Mouse (Mus musculus) embryo, embryonic 10.5 days (tissue): Measurements from ENCODE around the gene Tvp23b.

Source experiments
- DNase-seq: peaks from one replicate; pipeline ENCODE4 v3.0.0-alpha.2; 2015; ENCODE audit warnings: low spot score

Tvp23b gene

GRCm38 (mm10) chr11:62901699-62902323 lies 22.6 kb downstream of the Tvp23b start:
- peak; percentile 92 for DNase-seq

DNA sequence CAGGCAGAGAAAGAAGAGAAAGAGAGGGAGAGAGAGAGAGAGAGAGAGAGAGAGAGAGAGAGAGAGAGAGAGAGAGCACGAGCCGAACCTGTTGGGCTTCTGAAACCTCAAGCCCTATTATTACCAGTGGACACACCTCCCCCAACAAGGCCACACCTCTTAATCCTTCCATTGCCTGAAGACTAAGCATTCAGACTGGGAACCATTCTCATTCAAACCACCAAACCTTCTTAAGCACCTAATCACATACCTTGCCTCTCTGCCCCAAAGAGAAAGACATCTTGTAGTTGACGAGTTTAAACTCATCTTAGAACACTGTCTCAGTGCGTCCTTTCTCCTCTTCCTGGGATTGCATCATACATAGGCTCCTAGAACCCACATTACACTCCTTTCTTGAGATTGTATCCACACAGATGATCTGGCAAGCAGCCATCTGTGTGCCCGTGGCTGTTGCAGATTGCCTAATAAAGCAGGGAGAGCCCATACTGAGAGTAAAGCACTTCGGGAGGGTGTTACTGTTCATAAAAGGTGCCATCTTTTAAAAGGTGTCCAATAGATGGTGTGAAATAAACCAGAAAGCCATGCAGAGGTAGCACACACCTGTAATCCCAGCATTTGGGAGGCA lies 24.7 kb downstream of the Tvp23b start:
- no peak for DNase-seq

GRCm38 (mm10) chr11:62909720-62910306 lies 30.6 kb downstream of the Tvp23b start:
- DNase-seq: no peak

GRCm38 (mm10) chr11:62911362-62911761 lies 32.1 kb downstream of the Tvp23b start:
- DNase-seq: peak; percentile 22

DNA sequence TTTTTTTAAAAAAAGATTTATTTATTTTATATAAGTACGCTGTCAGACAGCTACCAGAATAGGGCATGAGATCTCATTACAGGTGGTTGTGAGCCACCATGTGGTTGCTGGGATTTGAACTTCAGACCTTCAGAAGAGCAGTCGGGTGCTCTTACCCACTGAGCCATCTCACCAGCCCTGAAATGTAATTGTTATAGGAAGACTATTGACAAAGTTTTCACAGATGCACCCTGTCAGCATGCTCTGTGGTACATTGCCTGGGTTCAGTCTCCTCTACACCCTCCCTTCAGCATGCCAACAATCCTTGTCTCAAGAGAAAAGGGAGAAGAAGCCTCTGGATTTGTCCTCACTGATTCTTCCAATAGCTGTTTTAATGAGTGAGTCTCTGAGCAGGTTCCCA lies 33.9 kb downstream of the Tvp23b start:
- no peak for DNase-seq

- DNase-seq: peak; percentile 37
Observed at GRCm38 (mm10) chr11:62914532-62914931, 35.3 kb downstream of the Tvp23b start.

DNA sequence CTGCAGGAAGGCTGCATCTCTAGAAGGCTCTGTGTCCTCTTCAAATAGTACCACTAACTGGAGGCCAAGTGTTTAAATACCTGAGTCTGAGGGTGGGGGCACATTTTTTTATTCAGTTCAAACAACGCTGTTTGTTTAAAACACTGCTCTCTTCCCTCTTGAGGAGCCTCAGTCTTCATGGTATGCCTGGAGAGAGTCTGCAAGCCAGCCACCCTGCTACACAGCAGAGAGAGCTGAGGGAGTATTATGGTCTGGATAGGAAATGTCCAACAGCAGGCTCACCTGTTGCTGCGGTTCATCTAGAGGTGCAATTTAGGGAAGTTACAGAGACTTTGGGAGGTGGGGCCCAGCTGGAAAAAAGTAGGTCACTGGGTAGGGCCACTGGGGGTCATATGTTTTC lies 36.2 kb downstream of the Tvp23b start:
- DNase-seq: no peak

GRCm38 (mm10) chr11:62916765-62917164 lies 37.5 kb downstream of the Tvp23b start:
- no peak for DNase-seq

DNA sequence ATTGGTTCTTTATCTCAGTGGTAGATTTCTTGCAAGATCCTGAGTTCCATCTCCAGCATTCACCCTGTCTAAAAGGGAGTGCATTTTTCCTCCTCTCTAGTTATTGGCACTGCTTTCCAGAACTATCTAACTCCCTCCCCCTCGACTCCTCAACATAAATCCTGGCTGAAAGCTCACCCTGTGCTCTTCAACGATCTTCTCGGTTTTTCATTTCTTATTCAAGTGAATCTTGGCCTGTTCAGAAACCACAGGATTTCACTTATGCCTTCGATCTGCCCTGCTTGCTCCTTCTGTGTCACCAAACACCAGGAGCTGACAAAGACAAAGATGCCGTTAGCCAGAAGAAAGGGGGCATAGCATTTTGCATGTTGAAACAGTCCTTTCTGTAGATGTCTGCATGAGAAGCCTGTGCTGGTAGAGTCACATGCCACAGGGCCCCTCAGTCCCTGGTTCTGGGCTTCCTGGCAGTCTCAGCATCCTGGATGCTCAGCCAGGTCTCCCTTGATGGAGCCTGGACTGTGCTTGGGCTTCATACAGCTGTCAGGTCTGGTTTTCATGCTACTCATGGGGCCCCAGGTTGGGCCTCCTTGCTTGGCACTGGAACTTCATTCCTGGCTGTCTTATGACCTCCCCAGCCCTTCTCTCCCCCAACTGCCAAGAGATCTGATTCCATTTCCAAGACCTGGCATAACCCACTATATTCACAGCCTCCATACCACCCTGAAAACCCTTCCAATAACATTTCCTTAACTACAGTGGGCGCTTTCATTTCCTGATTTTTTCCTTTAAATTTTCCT lies 40.9 kb downstream of the Tvp23b start:
- no peak for DNase-seq

DNA sequence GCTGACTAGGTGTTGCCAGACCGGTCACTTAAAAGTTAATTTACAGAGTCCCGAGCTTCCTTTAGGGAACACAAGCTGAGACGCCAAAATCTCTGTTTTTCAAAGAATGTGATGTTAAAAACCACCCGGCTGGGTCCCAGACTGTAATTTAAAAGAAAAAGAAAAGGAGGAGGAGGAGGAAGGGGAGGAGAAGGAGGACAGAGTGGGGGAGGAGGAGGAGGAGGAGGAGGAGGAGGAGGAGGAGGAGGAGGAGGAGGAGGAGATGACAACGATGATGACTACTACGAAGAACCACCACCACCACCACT lies 41.4 kb downstream of the Tvp23b start:
- no peak for DNase-seq

DNA sequence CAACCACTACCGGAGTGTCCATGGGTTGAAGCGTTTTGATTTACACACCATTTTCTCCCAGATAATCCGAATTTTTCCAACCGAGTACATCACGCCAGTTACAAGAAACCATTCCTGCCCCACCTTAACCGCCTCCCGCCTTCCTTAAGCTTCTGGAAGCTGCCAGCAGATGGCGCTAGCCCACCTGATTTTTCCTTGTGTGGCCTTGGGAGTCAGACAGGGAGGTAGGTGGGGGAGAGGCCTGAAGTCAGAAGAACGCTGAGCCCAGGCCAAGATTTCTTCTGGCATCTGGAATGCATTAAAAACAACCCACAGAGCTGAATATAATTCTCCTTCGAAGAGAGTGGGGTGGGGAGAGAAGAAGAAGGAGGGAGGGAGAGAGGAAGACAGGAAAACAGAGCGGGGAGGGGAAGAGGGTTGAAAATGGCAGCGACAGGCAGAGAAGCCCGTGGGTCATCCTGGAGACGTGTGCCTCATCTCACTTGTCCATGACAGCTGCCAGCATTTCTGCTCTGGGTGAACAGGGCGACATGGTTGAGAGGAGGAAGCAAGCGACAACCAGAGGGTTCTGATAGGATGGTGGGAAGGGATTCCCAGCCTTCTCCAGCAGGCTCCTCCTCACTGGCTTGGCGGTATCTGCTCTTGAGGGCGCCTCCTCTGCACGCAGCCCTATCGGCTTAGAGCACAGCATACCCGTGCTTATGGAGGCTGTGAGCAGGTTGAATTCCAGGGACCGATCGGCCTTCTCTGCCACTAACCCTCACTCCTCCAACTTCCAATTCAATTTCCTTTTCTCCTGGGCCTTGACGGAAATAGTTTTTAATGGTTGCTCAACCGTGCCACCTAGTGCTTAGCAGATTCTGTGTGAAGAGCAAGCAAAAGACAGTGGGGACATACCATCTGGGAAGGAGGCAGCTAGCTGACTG lies 42.1 kb downstream of the Tvp23b start:
- peak; percentile 98 for DNase-seq

DNA sequence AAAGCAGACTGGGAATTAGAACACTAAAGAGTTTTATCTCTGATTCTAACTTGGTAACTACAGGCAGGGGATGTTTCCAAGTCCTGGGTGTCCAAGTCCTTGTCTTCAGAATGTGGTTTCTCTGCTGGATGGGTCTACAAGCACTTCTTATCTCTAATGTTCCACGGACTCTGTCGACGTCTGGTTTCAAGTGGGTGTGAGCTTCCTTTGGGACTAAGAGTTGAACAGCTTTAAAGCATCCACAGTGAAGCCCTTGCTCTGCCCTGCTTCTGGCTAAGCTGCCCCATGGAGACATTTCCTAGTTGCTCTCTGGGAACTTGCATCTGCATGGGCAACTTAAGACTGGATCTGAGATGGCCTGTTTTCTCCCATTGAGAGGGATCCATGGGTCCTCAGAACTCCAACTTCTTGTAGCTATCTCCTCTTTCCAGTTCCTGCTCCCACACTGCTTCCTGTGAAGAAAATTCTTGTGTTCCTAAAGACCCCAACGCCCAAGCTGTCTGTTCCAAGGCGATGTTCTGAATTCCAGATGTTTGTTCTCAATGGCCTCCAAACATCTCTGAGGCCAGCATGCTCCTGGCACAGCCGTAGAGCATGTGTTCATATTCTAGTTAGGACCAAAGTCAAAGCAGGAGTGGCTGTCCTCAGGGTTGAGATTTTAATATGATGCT lies 45.0 kb downstream of the Tvp23b start:
- DNase-seq: no peak

GRCm38 (mm10) chr11:62929799-62930198 lies 50.5 kb downstream of the Tvp23b start:
- DNase-seq: peak; percentile 42

DNA sequence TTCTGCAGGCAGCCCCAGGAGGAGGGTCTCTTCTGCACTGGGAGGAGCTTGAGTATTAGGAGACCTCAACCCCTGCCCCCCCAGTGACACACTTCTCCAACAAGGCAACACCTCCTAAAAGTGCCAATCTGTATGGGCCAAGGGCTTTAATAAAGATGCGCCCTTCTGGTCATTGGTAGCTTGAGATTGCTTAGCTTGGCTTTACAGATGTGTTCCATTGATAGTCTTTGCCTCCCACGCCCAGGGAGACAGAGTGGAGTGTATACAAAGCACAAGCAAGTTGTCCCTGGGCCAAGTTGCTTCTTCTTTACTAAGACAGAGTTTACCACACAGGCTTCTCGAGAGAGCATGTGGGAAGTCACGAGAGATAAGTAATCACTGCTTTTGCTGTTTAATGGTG lies 51.3 kb downstream of the Tvp23b start:
- no peak for DNase-seq

DNA sequence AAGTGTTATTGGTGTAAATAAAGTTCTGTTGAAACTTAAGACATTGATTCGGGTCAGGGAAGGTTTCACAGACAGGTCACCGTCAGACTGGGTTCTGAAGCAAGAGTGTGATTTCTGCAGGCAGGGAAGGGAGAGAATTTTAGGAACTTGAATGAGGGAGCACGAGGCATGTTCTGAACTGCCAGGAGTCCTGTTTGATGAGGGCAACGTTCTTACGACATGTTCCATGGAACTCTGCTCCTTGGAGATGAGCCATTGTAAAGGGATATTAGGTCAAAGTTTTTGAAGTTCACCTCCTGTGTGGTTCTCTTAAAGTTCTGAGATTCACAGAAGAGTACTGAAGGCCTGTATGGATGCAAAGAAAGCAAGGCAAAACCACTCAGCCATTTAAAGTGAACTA lies 51.9 kb downstream of the Tvp23b start:
- DNase-seq: no peak

DNA sequence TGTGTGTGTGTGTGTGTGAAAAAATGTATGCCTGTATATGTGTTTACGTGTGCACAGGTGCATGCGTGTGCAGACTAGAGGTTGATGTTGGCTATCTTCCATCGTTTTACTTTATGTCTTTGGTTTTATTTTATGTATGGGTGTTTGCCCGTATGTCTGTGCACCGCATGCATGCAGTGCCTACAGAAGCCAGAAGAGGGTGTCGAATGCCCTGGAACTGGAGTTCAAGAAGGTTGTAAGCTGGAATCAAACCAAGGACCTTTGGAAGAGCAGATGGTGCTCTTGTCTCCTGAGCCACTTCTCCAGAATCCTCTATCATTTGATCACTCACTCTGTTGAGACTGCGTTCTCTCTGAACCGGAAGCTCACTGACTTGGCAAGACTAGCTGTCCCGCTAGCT lies 53.8 kb downstream of the Tvp23b start:
- DNase-seq: no peak

DNA sequence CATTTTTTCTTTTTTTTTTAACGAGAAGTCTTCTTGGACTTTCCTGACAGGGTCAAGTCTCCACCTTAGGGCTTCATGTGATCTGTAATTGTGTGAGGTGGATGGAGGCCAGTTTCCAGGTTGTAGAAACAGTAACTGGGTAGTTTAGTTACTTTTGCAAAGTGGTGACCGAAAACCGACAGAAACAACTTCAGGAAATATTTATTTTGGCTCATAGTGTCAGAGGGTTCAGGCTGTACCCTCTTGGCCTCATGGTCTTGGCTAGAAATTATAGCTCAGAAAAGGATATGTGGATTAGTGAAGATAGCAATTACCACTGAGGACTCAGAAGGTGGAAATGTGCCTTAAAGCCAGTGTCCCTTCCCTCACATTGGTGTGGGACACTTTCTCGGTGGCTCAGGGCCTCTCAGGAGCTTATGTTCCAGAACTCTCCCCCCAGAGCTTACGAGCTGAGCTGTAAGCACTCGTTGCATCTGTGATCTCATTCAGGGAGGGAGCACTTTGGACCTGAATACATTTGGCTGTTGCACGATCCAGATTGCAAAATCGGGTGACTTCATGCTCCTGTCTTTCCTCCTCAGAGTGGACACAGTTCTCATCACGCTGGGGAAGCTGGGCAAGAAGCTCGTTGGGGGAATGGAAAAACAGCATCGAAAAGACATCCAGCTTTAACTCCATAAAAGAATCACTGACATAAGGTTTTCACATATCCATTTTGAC lies 55.7 kb downstream of the Tvp23b start:
- no peak for DNase-seq

- DNase-seq: no peak
Observed at GRCm38 (mm10) chr11:62937986-62938385, 58.7 kb downstream of the Tvp23b start.

GRCm38 (mm10) chr11:62938921-62939320 lies 59.7 kb downstream of the Tvp23b start:
- no peak for DNase-seq

DNA sequence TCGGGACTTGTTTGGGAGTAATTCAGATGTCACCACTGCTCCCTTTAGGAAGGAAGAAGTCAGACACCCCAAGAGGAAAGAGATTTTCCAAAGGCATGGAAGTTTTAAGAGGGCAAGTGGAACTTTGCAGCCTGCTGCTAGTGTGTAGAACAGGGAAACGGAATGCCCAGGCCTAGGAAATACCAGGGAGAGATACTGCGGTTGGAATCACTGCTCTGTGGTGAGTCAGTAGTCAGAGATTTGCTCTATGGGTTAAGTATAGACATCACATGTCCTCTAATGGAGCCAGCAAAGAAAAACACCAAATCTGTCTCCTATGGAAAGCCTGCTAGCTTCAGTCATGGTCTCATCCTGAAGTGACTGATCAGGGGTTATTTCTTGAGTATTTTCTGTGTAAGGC lies 60.9 kb downstream of the Tvp23b start:
- DNase-seq: no peak

GRCm38 (mm10) chr11:62943538-62943937 lies 64.3 kb downstream of the Tvp23b start:
- no peak for DNase-seq
